Mouse (Mus musculus): Measurements from ENCODE around the gene Dusp3. TPM values are rescaled to one million over a fixed set of nuclear protein-coding genes. Genes with fewer than 3 reads are reported as not detected.
A peak's percentile ranks its signal among the peaks of the same experiment; 100 is the strongest.
"Not testable (repeated sequence)": the region's sequence is repeated elsewhere in the genome, so short reads cannot be mapped to it uniquely, and the experiment has no call there.

Dusp3 gene
- total RNA-seq, 2 experiments from 2014 or later = 122 to 136 TPM

DNA sequence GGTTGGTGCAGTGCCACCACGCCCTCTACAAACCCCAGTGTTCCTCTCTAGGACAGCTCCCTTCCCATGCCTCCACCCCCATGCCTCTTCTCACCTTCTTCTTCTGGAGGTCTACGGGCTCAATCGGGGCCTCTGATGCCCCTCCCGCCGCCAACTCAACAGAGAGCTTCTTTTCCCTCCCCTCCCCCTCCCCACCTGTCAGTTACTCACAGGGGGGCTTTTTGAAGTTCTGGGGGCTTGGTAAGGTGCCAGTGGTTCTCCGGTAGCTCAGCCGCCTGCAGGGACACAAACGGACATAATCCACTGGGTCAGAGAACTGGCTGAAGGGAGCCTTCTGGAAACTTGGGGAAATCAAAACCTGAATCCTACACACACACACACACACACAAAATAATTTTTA, 24.7 kb upstream of the Dusp3 start:
- no peak for DNase-seq

- no peak for DNase-seq
Measured at GRCm38 (mm10) chr11:102010140-102010539, 23.3 kb upstream of the Dusp3 start.

- no peak for DNase-seq
Measured at GRCm38 (mm10) chr11:102008954-102009637, 22.3 kb upstream of the Dusp3 start.

- no peak for DNase-seq
Measured at GRCm38 (mm10) chr11:102008372-102008771, 21.6 kb upstream of the Dusp3 start.

GRCm38 (mm10) chr11:102006688-102007087, 19.9 kb upstream of the Dusp3 start:
- DNase-seq = no peak

- DNase-seq = no peak
Measured at GRCm38 (mm10) chr11:102006271-102006670, 19.5 kb upstream of the Dusp3 start.

GRCm38 (mm10) chr11:102004251-102004650, 17.4 kb upstream of the Dusp3 start:
- no peak for DNase-seq

DNA sequence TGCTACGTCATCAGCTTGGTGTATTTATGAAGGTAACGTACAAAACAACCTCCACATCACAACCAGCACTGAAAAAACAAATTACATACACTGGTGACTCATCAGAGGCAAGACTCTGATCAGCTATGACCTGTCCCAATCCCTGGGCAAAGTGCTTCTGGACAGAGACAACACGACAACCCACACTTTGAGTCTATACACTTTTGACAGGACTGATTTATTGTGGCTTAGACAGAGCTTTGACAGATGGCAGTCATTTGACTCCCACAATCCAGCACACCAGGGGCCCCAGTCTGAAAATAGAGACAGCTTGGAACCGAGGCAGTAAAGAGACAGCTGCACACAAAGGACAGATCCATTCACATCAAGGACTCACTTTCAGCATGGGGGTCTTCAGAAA, 12.7 kb upstream of the Dusp3 start:
- DNase-seq = no peak

DNA sequence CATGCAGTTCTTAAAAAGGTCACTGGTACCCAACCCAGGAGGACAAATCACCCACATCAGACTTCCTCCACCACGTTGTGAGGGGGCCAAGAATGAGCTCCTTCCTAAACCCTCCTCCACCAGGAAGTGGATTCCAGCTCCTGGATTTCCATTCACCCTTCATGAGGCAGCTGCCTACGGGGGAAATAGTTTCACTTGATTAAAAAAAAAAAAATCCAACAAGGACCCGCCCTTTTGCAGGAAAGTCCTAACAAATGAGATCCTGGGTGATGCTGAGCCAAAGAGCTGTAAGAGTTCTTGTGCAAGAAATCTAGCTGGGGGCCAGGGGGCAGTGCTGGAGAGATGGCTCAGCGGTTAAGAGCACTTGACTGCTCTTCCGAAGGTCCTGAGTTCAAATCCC, 11.4 kb upstream of the Dusp3 start:
- DNase-seq = no peak

DNA sequence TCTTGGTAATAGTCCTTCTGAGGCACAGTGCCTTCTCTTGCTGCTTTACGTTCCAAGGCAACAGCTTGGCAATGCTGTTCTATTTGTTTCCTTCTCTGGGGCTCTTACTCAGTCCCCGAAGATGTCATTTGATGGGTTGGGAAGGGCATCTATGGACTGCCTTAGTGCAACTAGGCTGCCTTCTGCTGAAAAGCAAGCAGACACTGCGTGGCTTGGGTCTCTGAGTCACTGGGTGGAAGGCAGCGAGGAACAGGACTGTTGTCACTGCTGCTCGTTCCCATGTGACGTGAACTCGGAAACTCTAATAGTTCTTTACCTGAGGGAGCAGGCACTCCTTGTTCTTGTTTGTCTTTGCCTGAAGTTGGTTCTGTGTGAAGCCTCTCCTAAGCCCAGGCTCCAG, 9.1 kb upstream of the Dusp3 start:
- DNase-seq = no peak

DNA sequence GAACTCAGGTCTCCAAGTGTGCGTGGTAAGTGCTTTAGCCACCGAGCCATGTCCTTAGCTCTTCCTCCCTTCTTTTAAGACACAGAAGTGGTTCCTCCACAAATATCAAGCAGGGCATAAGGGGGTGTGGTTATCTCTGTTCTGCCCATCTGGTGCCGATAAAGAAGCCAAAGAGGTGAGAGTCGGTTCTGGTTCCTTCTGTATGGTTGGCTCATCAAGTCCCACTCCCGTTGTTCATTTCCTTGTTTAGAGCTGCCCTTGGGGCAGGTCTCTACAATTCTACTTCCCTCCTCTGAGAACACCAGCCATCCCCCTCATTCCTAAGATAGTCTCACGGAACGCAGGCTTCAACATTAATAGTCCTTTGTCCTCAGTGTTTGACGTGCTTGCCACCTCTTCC, 7.3 kb upstream of the Dusp3 start:
- no peak for DNase-seq

DNA sequence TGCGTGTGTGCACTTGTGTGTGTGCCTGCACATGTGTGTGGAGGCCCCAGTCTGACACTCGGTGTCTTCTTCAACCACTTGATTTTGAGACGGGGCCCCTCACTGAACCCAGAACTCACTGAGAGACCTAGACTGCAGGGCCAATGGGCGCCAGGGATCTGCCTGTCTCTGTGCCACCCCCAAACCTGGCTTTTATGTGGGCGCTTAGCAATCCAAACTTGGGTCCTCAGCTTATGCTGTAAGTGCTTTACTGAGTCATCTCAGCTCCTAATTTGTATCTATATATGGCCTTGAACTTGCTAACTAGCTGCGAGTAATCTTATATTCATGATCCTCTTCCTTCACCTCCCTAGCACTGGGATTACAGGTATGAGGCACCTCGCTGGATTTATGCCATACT, 5.6 kb upstream of the Dusp3 start:
- DNase-seq = no peak

- no peak for DNase-seq
Measured at GRCm38 (mm10) chr11:101991813-101992212, 5.0 kb upstream of the Dusp3 start.

DNA sequence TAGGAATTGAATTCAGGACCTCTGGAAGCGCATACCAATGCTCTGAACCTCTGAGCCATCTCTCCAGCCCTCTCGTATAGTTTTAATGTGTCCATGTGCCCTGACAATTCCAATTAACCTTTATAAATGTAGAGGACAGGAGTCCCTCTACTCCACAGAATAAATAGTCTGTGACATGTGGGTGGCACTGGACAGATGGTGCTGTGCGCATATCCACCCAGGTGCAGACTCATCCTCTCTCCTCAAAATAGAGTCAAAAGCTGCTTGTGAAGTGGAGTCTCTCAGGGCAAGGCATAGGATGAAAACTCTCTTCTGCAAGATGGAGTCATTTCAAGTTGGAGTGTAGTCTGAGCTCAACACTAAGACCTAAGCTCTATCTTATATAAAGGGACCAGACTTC, 3.4 kb upstream of the Dusp3 start:
- DNase-seq = no peak

DNA sequence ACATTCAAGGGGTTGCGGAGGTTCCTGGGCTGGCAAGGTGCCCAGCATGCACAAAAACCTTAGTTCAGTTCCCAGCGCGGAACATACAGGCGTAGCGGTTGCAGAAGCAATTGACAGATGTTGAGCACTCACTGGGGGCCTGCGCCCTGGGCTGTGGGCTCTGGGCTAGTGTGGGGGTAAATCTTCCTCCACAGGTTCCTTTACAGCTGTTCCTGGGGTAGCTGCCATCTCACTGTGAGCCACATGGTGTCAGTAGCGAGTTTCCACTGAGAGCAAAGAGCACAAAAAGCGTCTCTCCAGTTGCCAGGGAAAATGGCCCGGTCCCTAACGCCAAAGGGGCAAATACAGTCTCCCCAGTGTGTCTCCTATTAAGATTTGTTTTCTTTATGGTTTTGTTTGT, 823 bp downstream of the Dusp3 start:
- DNase-seq = peak; percentile 84

DNA sequence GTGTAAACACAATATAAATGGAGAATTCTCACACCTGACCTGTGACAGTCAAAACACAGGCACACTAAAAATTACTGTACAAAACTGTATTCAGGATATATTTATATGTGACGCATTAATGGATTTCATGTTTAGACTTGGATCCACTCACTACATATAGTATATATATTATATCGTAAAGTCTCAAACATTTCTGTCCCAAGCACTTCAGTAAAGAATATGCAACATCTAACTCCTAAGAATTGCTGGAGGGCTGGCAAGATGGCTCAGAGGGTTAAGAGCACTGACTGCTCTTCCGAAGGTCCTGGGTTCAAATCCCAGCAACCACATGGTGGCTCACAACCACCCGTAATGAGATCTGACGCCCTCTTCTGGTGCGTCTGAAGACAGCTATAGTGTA, 1.4 kb downstream of the Dusp3 start:
- not testable (repeated sequence) for DNase-seq

- peak; percentile 93 for DNase-seq
Measured at GRCm38 (mm10) chr11:101984054-101985025, 2.5 kb downstream of the Dusp3 start, which contains the start of gene Cfap97d1. TSS of gene Cfap97d1 (plus strand) at chr11:101984279.

GRCm38 (mm10) chr11:101983431-101983921, 3.3 kb downstream of the Dusp3 start:
- DNase-seq = no peak

DNA sequence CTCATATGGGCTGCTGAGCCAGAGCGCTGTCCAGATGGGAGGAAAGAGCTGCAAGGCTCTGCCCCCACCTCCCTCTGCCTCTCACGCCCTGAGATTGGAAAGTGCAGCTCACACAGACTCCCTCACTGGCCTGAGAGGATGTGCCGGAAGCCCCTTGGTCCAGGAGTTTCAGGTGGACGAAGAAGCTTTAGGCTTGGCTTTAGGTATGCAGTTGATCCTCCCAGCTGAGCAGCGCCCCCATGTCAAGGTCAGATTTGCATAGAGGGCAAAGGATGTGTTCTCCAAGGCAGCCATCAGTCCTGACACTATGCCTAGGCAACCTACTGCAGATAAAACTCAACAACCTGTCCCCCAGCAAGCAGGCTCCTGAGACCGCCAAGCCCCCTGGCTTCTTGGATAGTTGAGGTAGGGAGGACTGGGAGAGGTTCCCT, 3.8 kb downstream of the Dusp3 start:
- no peak for DNase-seq

GRCm38 (mm10) chr11:101981850-101982249, 5.0 kb downstream of the Dusp3 start:
- no peak for DNase-seq

- no peak for DNase-seq
Measured at GRCm38 (mm10) chr11:101980603-101981157, 6.1 kb downstream of the Dusp3 start.

- no peak for DNase-seq
Measured at GRCm38 (mm10) chr11:101979140-101979539, 7.7 kb downstream of the Dusp3 start.

GRCm38 (mm10) chr11:101976949-101977348, 9.9 kb downstream of the Dusp3 start:
- DNase-seq = no peak
